Mouse (Mus musculus) common myeloid progenitor, adult 5-6 weeks (primary cell): ENCODE results near the gene Tmem262. TPM values are rescaled to one million over a fixed set of nuclear protein-coding genes. Genes with fewer than 3 reads are reported as not detected.
"Not testable (repeated sequence)": the region's sequence is repeated elsewhere in the genome, so short reads cannot be mapped to it uniquely, and the experiment has no call there.

Experiments used
- ATAC-seq: replicated peaks from 2 replicates; pipeline ENCODE4 v1.8.0; 2016; ENCODE audit warnings: low read depth, mild to moderate bottlenecking, moderate TSS enrichment, inconsistent platforms; ENCODE audit not compliant: poor library complexity, severe bottlenecking
- total RNA-seq: library from RNA; stranded (forward); fragments of 200-1000, 187-1606 nt; gene quantifications from 2 replicates; pipeline ENCODE4 v1.2.3, GENCODE M21; 2017

The Tmem262 gene
- not detected in 2 replicates for total RNA-seq

- ATAC-seq: no peak
Measured at GRCm38 (mm10) chr19:6079983-6080480, at the start of gene Tmem262. Gene Tmem262, plus strand, starts transcription at chr19:6080033.

DNA sequence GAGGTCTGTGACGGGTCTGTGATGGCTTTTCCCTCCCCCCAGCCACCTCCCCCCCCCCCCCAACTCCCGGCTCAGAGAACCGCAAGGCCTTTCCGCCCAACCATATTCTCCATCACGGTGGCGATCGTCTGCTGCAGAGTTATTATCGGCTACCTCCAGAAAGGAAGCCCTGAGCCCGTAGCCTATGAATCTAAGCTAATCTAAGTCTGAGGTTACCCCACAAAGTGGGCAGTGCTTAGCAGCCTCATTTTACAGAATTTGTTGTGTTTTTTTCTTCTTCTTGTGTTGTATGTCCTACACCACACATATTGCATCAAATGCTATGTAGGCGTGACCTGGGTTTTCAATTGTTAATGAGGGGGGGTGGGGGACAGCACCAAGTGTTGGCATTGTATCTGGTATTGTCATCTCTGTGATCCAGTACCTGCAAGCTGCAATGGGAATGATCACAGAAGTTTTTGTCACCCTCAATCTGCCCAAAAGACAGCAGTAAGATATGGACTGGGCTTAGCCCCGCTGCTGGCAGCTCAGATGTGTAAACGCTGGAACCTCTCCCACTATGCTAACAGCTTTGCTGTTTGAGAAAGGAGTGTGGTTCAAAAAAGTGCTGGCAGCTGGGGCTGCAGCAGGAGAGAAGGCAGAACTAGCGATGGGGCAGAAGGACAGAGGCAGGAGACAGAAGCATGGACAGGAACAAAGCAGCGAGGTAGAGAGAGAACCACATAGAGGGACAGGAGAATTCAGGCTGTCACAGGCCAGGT lies 49.1 kb upstream of the Tmem262 start:
- ATAC-seq: no peak

DNA sequence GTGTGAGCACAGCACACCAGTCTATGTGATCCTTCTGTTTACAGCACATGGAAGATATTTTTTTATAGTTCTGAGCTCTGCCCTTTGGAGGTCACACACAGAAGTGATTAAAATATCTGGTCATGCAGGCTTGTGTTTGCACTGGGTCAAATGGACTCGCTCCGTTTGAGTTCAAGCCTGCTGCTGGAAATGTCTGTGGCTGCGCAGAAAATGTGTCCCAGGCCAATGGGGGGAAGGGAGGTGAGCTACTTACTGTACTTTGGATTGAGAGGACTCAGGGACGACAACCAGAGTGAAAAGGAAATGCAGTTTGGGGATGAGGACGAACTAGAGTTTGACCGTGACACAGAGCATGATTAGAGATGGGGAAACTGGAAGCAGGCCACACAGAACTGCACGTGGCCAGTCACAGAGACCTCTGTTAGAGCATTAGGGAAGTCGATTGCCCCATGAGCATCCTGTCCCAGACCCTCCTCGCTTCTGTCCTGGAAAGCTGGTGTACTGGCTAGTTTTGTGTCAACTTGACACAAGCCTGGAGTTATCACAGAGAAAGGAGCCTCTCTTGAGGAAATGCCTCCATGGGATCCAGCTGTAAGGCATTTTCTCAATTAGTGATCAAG lies 43.8 kb upstream of the Tmem262 start:
- no peak for ATAC-seq

GRCm38 (mm10) chr19:6037695-6038094 lies 42.1 kb upstream of the Tmem262 start:
- no peak for ATAC-seq

DNA sequence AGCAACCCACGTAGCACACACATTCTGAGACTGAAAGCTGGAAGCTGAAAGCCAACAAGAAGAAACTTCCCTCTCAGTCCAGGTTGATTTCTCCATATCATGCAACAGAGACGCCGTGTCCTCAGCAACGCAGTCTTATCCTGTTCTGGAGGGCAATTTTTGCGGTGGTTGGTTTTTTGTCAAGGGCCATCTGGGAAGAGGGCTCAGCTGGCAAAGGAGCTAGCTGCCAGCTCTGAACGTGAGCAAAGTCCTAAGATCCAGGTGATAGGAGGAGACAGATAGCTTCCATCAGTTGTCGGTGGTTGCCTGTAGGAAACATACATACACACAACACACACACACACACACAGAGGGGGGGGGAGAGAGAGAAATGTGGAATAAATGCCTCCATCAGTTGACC lies 41.5 kb upstream of the Tmem262 start:
- no peak for ATAC-seq

- ATAC-seq: no peak
Measured at GRCm38 (mm10) chr19:6040002-6040401, 39.8 kb upstream of the Tmem262 start.

GRCm38 (mm10) chr19:6042293-6042692 lies 37.5 kb upstream of the Tmem262 start:
- ATAC-seq: no peak

- not testable (repeated sequence) for ATAC-seq
Measured at GRCm38 (mm10) chr19:6044102-6044501, 35.7 kb upstream of the Tmem262 start.

DNA sequence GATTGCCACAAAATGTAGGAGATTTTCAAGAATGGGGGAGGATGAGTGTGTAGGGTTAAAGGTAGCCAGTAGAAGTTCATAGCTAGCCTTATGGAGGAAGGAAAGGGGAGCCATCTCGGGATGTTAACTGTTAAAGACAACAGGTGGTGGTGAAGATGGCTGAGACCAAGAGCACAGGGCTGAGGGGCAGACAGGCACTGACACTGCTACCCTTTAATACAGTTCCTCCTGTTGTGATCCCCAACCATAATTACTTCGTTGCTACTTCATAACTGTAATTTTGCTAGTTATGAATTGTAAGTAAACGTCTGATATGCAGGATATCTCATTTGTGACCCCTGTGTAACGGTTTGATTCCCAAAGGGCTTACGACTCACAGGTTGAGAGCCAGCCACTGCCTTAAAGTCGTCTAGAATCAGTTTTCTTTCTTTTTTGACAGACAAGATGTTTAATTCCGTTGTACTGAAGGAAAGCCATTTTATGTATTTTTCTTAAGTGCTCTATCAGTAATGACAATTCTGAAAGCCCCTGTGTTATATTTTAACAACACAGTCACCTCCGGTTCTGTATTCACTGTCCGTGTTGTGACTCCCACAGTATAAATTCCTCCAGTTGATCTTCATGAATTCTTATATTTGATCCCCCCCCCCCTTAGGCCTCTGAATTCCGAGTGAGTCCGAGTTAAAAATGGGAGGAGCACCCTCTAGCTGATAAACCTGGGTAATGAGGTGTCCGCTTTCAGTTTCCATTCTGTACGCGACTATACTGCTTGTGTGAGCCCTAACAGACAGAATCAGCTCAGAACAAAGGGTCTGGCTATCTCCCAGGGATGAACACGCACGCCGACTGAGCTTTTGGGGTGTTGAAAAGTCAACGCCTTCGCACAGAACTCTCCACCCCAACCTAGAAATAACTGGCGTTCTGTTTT lies 34.2 kb upstream of the Tmem262 start:
- peak; percentile 21 for ATAC-seq

- peak; percentile 84 for ATAC-seq
Measured at GRCm38 (mm10) chr19:6046294-6047153, 33.3 kb upstream of the Tmem262 start, which contains the start of gene Syvn1. Gene Syvn1, plus strand, starts transcription at chr19:6046576.

GRCm38 (mm10) chr19:6047154-6047898 lies 32.5 kb upstream of the Tmem262 start:
- no peak for ATAC-seq

DNA sequence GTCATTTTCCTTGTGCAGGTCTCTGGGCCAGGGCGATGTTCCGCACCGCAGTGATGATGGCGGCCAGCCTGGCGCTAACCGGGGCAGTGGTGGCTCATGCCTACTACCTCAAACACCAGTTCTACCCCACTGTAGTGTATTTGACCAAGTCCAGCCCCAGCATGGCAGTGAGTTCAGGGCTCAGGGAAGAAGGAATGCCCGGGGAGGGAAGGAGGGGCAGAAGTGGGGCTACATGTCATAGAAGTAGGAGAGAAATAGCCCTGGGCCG lies 32.0 kb upstream of the Tmem262 start:
- ATAC-seq: no peak

- no peak for ATAC-seq
Measured at GRCm38 (mm10) chr19:6048681-6049410, 31.0 kb upstream of the Tmem262 start.

DNA sequence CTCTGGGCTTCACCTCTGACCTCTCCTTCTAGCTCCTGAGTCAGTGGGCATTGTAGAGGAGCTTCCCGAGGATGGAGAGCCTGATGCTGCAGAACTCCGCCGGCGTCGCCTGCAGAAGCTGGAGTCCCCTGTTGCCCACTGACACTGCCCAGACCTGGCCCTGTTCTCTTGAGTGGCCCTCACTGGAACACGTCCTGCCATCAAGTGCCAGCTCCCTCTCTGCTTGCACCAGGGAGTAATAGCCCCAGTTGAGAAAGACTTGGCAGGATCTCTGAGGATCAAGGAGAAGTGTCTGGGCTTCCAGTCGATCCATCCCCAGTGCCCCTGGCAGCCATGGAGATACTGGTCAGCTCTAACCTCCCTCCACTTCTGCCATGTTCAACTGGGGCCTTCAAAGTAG lies 27.3 kb upstream of the Tmem262 start:
- ATAC-seq: no peak

DNA sequence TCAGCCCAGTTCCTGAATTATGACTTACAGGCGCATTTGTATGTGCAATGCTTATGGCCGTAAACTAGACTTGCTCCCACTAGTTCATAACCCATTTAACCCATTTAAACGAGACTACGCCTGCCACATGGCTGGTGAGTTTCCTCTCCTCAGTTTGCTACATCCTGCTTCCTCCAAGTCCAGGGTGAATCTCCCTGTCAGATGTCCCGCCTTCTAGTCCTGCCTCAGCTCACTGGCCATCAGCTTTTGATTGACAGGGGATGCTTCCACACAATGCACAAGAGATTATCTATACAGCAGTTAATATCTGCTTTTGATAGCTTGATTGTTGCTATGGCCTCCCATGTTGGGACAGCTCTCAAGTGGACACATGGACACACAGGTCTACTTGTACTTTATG lies 25.5 kb upstream of the Tmem262 start:
- no peak for ATAC-seq

- no peak for ATAC-seq
Measured at GRCm38 (mm10) chr19:6056696-6057095, 23.1 kb upstream of the Tmem262 start.

GRCm38 (mm10) chr19:6057313-6058096 lies 22.3 kb upstream of the Tmem262 start, which contains the start of the genes Mrpl49 and Fau:
Gene Mrpl49, minus strand, starts transcription at chr19:6057785.
Gene Fau, plus strand, starts transcription at chr19:6057844.
- ATAC-seq: peak; percentile 76

DNA sequence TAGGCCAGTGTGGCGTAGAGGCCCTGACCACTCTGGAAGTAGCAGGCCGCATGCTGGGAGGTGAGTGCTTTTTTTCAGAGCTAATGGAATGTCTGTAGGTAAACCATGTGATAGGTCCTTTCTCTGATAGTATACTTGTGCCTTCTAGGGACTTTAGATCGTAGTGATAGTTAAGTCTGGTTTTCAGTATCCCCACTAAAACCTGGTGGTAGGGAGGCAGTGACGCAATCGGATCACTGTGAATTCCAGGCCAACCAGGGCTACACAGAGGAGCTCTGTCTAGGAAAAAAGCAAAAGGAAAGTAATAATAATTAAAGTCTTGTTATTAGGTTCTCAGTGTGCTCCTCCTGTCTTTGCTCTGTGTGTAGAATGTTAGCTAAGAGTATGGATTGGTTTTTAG lies 21.3 kb upstream of the Tmem262 start:
- no peak for ATAC-seq
